Mouse (Mus musculus): Measurements from ENCODE around the gene Nphp1.

Gene Nphp1

DNA sequence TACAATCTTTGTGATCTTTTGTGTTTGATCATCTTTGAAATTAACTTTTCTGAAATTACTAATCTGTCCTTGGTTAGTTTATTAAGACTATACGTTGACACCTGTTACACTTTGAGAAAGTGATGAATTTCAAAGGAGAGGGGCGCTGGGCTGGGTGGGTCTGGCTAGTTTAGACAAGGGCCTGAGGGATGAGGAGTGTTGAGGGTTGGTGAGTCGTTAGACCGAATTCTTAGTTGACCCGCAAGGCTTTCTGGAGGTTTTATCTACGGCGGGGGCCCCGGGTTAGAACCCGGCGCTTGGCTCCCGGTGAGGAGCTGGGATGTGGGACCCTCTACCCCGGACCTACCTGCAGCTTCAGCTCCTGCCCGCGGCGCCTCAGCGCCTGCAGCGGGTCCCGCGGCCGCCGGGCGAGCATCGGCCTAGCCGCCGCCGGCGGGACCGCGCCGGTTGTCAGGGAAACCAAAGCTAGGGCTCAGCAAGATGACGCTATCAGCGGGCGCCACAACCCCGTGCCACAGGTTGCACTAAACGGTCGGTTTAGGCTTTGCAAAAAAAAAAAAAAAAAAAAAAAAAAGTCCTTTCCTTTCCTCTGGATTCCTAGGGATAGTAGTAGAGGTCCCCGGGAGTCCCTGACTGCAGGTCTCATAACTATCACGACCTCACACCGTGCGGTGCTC is at the start of gene Nphp1:
Nphp1 (minus strand) TSS at position 458 of the 677 bp plus-strand sequence.
- DNase-seq (ENCODE audit: low spot score), result peak; percentile 75

DNA sequence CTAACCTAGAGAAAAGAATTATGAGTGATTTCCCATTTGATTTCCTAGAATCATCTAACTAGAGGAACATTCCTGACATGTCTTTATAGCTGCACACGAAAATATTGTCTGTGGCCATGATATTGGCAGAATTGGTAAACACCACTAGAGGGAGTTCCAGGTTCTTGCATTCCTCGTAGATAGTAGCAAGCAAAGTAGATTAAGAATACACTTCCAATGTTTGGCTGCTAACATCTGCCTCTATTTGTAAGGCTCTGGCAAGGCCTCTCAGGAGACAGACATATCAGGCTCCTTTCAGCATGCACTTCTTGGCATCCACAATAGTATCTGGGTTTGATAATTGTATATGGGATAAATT is 44.1 kb upstream of the Nphp1 start:
- DNase-seq (ENCODE audit: low spot score), result no peak

DNA sequence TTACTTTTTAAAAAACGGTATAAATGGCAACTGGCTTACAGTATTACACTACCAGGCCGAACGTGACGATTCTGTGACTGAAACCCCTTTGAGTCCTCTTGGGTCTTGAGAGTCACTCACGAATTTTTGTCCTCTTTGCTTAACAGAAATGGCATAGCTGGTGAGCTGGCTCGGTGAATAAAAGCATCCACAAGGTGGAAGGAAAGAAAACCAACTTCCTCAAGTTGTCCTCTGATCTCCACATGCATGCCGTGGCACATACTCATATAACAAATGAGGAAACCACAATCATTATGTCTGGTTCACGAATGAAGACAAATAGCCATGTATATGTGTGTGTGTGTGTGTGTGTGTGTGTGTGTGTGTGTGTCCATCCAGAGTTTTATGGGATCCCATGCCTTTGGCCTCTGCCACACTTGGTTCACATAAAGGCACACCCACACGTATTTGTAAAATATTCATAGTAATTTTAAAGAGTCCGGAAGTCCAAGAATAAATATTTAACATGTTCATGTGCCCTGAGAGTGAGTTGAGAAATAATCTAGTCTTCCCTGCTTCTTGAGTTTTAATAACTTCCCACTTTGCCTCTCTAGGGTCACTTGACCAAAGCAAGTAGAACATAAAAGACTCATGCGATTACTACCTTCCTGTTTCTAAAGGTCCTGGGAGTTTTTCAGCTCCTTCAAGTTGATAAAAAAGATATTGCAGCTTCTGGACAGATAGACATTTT is 43.6 kb upstream of the Nphp1 start:
- DNase-seq (ENCODE audit: low spot score), result no peak

DNA sequence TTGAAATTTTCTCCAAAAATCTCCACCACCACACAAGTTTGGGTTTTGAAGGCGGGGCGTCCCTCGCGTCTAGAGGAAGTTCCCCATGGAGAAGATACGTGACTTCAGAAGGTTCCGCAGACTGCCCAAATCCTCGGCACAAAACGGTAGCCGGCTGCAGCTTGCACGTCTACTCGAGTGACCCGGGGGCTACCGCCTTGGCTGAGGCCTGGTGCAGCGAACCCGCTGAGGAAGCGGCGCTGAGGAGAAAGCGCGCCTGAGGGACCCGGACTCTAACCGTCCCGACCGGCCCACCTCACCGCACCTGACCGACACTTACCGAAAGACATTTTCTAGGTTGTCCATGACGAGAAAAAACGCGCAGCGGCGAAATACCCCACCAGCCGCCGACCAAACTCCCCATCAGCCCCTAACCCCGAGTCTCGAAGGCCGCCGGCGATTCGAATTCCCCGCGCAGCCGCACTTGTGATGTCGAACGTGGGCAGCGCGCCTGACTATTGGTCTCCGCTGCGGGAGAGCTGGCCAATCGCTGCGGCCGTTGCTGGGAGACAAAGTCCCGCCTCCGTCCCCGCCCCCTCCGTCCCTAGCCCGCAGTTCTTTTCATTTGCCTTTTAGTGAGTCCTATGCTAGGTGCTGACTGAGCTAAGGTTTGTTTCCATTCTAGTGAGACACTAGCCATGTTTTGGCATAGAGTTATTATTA is 42.9 kb upstream of the Nphp1 start, which contains the start of gene Bub1:
Bub1 (minus strand) TSS at position 465 of the 702 bp plus-strand sequence.
- peak; percentile 84 for DNase-seq (ENCODE audit: low spot score)

DNA sequence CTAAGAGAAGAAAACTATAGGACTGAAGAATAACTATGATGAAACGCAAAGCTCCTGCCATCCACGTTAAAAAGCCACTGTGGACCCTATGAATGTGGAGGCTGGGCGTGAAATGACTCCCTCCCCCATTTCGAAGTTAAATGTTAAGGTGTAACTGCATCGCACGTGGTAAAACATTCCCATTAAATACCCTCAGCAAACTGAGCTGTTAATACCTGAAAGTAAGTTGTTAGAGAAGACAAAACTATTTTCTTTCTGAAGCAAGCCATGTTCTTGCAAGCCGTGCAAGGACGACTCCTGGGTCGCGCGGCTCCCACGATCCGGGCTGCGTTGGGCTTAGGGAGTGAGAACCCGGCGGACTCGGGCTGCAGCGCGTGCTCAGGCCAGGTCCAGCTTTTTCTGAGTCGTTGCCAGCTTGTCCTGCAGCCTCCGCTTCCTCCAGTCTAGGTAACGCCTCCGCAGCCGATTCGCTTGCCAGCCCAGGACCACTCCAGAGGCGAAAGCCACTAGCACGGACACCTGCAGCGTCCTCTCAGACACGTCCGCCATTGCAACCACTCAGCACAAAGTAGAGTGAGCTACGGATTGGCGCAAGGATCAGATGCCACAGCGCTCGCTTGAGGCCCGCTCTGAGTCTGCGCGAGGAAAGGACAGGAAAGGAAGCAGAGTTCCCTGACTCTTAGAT is 3.4 kb upstream of the Nphp1 start, which contains the start of gene Mtln:
Mtln (minus strand) TSS at position 570 of the 685 bp plus-strand sequence.
- DNase-seq (ENCODE audit: low spot score), result peak; percentile 66

DNA sequence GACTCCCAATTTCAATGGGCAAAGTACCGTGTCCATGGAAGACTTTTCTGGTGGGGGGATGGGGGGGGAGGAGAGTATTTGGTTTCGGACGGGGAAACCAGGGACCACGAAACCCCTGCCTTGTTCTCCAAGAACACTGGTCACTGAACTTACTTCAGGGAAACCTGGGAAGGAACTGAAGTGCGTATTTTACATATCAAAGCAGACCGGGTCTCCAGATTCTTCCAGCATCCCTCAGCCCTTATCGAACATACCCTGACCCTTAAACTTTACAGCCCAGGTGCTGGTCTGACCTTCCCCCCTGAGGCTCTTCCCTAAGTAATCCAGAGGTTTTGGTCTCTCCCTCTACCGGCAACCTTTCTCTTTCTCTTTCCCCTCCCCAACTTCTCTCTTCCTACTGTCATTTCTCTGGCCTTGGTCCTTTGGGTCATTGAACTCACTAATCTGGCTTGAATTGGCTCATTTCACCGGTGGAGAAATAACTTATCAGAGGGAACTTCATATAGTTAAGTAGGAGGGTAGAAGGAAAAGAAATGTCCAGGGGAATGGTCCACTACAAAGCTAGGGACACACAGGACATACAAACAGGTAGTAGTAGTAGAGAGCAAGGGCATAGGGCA is 1.1 kb upstream of the Nphp1 start:
- DNase-seq (ENCODE audit: low spot score), result no peak

DNA sequence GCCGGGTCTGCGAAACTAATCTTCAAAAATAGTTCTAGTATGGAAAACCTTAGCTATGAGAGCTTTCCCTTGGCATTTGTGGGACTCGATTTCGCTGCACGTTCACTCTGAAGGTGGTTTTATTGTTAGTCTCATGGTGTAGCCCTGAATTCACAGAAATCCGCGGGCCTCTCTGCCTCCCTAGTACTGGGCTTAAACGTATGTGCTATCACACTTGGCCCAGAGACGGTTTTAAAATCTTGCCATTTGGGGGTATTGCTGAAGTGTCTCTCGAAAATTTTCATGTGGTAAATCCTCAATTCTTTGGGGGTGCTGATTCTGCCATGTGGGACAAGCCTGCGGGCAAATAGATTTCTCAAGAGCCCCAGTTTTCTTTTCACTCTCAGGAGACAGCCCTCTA is 441 bp upstream of the Nphp1 start:
- DNase-seq (ENCODE audit: low spot score), result no peak

DNA sequence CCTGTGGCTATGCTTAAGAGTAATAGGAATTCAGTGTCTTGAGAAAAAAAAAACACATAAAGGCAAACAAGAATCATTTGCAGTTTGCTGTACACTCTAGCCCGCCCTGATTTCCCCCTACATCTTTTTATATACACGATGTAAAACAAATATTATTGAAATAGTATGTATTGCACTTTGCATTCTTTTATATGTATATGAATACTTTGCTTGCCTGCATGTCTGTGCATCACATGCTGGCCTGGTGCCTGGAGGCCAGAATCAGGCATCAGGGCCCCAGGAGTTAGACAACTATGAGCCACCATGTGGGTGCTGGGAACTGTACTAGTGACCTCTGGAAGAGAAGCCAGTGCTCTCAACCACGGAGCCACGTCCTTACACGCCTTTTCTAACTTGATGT is 1.5 kb downstream of the Nphp1 start:
- no peak for DNase-seq (ENCODE audit: low spot score)

DNA sequence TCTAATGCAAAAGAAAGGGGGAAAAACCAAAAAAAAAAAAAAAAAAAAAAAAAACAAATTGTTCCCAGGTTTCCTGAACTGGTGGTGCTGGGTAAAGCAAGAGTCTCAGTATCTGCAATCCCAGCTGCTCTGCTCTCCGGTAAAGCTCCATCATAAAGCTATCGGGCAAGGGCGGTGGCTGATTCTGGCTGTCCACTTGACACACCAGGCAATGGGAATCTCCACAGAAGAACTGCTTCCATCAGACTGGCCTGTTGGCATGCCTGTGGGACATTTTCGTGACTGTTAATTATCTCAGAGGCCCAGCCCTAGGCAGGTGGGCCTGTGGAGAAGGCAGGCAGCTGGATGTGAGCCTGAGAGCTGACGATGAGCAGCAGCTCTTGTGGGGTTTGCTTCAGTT is 10.2 kb downstream of the Nphp1 start:
- DNase-seq (ENCODE audit: low spot score), result no peak

DNA sequence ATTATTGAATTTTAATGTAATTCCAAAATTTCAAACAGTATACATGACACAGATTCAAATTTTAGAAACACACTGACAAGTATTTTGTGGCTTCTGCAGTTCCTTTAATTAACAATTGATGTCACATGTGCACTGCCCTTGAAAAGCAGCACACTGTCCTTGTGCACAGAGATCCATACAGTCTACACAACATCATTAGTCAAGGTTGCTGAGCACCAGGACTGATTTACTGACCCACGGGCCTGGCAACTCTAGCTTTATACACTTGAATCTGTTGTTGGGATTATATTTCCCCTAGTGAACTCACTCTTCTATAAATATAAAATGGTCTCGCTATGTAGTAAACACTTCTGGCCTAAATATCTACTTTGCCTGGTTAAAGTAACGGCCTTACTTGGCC is 13.7 kb downstream of the Nphp1 start:
- DNase-seq (ENCODE audit: low spot score), result no peak

DNA sequence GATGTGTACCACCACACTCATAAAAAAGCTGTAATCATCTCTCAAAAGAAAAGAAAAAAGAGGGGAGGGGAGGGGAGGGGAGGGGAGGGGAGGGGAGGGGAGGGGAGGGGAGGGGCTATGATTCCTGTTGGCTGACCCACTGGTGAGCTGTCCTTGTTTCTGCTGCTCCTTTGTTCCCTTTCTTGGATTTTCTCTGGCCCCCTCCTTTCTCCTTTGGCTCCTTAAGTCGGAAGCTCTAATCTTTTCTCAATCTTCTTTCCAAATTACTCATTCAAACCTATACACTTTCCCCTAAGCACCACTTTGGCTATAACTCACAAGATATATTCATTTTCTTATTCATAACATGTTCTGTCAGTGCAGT is 14.1 kb downstream of the Nphp1 start:
- DNase-seq (ENCODE audit: low spot score), result no peak

DNA sequence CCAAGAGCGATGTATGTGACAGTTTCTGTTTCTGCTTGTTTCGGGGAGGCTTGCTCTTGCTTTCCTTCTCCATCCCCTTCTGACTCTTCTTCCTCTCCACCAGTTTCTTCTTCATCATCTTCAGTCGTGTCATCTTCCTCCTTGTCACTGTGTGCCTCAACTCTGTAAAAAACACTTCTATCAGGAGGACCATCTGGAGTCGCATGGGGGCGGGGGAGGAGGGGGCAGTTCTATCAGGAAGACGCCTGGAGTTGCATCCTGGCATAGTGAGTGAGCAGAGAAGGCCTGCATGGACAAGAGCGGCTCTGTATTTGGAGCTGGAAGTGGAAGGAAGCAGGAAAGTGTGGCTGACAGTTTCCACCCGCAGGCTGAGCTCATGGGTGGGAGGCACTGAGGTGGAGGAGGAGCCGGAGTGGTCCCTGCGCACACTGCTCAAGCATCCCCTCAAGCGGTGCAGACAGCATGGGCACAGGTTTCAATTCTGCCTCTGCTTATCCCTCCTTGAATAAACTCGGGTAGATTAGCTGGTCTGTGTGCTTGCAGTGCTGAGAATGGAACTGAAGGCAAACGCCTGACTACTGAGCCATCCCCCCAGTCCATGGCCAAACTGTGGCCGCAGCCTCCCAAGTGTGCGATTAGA is 14.6 kb downstream of the Nphp1 start:
- DNase-seq (ENCODE audit: low spot score), result no peak

DNA sequence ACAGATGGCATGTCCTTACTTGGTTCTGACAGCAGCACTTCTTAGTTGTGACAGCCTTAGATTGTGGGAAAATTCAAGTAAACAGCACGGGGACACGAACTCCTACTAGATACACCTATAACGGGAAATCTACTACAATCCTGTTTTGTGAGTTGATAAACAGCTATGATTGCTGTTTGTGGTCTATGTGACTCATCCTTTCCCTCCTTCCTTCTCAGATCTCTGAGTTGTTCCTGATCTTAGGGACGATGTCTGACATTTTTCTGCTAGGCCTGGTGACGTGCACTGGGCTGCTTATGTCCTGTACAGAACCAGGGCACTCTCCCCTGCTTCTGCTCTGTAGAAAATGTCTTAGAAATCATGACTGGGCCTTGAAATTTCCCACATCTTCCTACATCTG is 27.1 kb downstream of the Nphp1 start:
- DNase-seq (ENCODE audit: low spot score), result no peak

DNA sequence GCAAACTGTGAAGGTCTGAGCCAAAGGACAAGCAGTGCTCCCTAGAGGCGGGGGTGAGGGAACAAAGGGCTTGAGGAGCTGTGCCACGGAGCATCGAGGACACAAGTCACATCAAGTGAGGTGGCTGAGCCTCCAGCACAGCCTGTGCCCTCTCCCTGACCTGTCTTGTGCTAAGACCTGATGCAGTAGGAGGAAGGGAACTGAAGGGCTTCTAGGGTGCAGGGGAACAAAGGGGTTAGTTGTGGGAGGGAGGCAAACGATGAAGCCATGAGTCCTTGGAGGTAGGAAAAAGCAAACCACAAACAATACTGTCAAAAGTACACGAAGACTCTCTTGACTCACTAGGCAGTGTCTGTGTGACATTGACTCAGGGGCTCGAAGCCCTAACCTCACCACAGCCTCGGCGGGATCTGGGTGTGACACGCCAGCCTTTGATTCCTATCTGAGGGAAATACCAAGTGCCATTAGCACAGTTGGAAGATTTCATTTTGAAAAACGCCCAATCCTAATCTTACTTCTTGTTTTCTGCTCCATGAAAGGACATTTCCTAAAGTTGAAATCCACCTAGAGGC is 28.2 kb downstream of the Nphp1 start:
- DNase-seq (ENCODE audit: low spot score), result no peak

DNA sequence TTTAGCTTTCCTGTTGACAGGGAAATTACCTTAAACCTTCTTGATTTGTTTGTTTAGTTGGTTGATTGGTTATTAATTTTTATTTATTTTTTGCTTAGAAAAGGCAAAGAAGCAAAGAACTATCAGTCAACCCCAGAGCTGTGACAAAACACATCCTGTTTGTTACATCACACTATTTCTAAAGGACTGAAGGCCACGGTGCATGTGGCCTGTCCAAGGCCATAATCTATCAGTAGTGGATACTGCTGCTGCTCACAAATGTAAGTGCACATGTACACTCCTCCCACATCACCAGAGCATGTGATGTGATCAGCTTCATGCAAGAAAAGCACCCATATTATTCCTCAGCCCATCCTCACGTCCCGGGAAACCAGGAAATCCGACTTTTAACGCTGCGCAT is 28.7 kb downstream of the Nphp1 start:
- DNase-seq (ENCODE audit: low spot score), result no peak

DNA sequence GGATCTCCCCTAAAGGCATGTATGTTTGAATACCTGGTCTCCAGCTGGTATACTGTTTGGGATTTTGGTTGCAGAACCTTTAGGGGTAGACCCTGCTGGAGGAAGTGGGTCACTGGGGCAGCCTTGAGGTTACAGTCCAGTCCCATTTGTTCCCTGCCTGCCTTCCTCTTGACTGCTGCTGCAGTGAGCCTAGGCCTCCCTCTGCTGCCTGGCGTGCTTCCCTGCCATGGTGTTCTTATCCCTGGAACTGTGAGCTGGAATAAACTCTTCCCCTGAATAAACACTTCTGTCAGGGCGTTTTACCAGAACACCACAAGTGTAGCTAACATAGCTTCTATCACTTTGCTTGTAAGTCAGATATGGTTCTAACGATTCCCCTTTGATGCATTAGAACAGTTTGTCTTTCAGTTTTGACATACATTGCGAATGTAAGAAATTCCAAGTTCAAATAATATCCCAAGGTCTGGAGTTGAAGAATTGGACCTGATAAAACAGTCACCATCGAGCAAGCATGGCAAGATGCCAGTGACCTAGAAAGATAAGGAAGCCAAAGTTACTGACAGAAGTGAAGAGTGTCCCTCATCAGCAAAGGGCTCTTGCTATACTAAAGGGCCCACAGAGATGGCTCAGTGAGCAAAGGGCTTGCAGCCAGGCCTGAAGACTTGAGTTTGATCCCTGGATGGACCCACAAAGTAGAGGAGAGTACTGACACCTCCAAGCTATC is 29.4 kb downstream of the Nphp1 start:
- DNase-seq (ENCODE audit: low spot score), result no peak

DNA sequence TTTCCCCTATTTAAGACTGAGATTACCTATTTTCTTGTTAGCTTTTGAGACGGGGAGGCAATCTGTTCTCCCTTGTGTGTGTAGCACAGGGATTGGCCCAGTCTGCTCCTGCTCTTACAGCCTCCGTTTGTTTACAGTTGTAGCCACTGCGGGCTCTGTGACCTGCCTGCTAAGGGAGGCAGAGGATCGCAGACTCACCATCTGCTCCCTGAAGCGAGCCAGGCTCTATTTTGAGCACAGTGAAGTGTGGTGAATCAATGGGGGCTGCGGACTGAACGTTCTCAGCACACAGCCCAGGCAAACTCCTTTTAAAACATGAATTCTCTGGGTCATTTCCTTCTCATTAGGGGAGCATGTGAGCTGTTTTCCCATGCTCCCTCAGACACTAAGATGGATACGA is 31.5 kb downstream of the Nphp1 start:
- no peak for DNase-seq (ENCODE audit: low spot score)

DNA sequence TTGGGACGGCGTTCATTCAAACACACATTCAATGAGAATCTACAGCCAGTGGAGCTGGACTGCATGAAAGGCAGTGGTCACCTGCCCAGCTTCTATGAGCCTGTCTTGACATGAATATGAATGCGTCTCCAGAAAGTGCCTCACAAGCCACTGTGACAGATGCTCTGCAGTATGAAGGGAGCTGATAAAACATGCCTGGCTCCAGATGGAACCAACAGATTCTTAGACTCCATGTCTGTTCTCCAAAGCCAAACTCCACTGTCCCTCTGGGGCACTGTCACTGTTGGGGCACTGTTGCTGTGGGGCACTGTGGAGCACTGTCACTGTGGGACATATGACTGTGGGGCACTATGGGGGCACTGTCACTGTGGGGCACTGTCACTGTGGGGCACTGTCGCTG is 34.6 kb downstream of the Nphp1 start:
- no peak for DNase-seq (ENCODE audit: low spot score)

DNA sequence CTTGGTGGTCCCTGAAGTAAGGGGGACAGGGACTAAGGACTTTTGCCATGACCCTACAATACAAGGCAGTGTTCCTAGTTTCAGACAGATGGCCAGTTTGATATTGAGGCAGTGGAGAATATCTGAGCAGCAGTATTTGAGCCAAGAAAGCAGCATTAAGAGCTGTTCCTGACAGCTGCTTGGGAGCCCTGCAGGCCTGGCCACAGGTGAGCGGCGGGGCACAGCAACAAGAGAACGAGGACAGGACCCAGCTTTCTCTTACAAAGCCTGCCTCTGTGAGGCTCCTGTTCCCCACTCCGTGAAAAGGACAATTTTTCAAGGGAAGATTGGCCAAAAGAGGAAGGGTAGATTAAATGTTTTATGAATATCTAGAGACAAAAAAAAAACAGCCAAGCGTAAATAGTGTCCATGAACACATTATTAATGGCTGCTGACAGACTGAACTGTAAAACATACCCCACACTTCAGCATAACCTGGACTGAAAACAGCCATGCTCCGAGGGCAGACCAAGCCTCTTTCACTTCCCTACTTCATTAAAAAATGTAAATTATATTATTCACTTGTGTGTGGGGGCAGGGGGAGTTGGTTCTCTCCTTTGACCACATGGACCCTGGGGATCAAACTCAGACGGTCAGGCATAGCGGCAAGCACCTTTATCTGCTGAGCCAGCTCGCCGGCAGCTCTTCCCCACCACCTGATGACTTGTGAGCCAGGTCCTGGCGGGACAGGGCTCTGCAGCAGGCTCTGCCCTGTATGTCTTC is 36.7 kb downstream of the Nphp1 start:
- no peak for DNase-seq (ENCODE audit: low spot score)

DNA sequence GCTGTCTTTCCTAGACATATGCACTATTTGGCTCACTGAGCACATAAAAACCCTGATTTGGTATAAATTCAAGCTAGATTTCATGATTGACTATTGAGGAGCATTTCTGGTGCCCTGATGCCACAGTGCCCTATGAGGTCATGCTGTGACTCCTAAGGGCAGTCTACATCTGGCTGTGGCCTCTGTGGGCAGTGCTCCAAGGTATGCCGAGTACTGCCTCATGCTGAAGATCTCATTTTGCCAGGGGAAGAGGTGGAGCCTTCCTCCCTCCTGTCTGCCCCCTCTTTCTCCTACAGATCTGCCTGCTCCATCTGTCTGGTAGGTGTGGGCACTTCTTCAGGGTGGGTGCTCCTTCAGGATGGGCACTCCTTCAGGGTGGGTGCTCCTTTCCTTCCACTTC is 39.3 kb downstream of the Nphp1 start:
- no peak for DNase-seq (ENCODE audit: low spot score)
